Mouse (Mus musculus) neutrophil, adult 5-6 weeks (primary cell): ENCODE measurements around the gene Map3k4. TPM values are rescaled to one million over a fixed set of nuclear protein-coding genes. Genes with fewer than 3 reads are reported as not detected.
A peak's percentile ranks its signal among the peaks of the same experiment; 100 is the strongest.

Experiments
- ATAC-seq: fragments of 151-379, 151-347 bp; 2 replicates; pipeline ENCODE4 v1.8.0; 2017; ENCODE audit warnings: mild to moderate bottlenecking, moderate TSS enrichment; ENCODE audit not compliant: insufficient number of reproducible peaks, poor library complexity, low FRiP score, severe bottlenecking; ENCODE audit errors: extremely low read depth
- total RNA-seq: library from RNA; stranded (forward); fragments of 200-1000 nt; gene quantifications from 2 replicates; pipeline ENCODE4 v1.2.3, GENCODE M21; 2017

The Map3k4 gene
- 38.2 and 38.7 TPM in 2 replicates for total RNA-seq

DNA sequence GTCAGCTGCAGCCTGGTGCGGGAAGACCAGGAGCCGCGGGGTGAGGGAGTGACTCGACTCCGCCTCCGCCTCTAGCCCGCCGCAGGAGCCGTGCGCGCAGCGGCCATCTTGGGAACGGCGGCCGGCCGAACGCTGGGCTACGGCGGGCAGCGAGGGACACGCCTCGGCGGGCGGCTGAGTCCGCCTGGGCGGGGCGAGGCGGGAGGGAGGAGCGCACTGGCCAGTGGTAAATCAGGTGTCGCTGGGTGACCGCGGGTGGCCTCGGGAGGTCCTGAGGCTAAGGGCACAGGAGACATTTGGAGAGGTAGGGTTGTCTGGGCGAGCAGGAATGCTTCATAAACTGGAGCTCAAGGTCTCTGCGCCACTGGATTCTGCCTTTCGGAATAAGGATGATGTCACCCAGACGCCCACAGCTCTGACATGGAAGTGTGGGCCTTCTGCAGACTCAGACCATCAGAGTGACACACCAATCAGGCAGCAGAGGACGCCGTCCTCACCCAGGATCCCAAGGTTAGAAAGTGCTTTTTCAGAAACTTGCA lies at the start of gene Map3k4:
Gene Map3k4, minus strand, starts transcription at position 134 of the 539 bp plus-strand sequence.
- peak; percentile 84 for ATAC-seq

DNA sequence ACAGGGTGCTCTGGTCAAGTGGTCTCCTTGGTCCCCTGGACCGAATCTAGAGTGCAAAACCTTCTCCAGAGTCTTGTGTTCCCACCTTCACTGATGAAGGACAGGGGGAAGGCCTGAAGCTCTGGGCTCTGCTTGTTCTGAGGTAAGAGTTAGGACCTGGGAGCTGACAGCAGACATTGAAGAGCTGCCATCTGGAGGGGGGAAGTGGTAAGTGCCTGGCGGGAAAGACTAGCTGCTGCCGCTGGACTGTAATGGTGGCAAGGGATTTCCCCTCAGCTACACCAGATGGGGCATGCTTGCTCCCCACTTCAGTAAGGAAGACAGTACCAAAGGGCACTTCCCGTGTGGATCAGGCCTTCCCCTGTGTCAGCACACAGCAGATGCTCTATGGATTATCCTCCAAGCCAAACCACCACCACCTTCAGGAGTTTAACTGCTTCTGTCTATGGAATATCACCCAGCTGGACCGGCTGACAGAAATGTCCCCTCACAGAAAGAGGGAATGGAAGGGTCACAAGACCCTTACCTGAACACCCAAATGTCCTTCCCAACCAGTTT lies 48.9 kb upstream of the Map3k4 start:
- peak; percentile 50; the same call in 1 of the 2 replicates for ATAC-seq

DNA sequence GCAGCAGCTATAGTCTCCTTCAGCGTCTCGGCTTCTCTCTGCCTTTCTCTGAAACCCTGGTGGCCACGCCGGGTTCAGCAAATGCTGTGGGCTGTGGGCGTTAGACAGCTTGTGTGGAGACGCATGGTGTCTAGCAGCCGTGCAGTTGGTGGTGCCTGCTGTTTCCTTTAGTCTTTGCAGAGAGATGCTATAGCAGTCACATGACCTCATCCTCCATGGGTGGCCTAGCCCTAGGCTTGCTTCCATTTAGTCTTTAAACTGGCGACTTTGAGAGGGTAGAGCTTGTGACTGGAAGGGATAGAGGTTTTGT lies 45.8 kb upstream of the Map3k4 start:
- ATAC-seq: 0 out of 2 replicates have a peak, but pooled peaks have one; percentile 16

DNA sequence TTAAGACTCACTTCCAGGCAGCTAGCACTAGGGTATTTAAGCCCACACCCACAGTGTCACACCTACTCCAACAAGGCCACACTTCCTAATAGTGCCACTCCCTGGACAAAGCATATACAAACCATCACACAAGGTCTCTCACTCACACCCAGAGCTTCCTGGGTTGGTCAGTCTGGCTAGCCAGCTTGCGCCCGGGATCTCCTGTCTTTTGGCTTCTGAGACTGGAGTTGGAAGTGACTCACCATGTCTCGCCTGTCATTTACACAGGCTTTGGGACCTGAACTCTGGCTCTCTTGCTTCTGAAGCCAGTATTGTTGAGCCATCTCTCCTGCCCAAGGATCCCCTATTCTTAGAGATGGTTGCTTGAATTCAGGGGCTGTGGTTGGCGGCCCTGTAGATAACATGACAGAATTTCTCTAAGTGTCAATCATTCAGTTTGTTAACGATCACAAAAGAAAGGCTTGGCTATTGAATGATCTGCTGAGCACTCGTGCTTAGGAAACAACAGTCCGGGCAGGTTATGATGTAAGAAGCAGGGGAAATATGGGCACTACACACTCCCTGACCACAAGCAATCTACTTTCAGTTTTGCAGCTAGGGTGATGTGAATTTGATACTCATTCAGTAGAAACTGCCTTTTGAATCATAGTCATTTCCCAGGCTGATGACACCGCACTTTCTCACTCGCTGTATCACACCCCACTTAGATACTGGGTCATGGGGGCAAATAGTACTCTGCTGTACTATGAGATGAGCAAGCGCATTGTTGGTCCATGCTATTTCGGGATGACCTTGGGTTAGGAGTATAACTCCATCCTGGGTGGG lies 45.2 kb upstream of the Map3k4 start:
- no peak for ATAC-seq

DNA sequence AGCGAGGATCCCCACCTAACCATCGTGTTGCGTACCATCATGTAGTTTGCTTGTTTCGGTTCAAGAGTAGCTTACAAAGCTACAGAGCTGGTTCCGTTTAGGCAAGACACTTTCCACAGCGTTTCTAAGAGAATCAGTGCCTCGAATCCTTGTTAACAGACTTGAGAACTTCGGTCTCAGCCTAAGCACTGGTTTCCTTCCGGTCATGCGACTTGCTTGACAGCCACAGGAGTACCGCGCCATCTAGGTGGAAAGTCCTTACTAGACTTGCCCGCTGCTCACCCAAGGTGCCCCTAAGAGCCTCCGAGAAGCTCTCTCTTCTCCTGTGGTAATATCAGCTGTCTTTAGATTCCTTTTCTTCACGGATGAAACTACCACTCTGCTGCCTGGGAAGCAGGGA lies 41.3 kb upstream of the Map3k4 start:
- no peak for ATAC-seq

DNA sequence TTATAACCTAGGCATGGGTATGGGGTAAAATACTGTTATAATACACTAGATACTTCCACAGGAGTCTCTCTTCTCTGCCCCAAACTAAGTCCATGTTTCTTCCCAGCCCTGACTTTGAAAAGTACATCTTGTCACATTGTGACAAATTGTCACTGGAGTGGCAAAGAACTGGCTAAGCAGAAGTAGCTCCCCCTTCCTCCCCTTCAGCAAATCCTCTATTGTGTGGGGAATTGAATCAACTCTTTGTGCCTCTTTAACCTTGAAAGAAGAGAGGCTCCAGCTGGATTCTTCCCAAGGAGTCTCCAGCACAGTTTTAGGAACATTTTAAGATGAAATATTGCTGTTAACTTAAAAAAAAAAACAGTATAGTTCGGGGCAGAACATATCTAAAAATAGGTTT lies 34.2 kb upstream of the Map3k4 start:
- no peak for ATAC-seq

DNA sequence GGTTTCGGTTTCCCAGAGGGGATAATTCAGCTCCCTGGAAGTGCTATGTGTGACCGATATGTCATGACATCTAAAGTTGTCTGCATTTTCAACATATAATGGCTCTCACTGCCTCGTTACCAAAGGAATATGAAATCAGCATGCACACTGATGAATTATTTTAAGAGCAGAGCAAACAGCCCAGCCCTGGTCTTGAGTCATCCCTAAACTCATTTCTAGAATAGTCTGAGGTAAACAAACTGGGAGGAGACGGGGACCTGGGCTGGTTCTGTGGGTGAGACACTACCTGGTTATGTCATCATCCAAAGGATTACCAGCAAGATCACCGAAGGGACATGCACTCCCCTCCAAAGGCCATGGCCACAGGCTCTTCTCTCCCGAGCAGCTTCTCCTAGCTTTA lies 33.0 kb upstream of the Map3k4 start:
- no peak for ATAC-seq

DNA sequence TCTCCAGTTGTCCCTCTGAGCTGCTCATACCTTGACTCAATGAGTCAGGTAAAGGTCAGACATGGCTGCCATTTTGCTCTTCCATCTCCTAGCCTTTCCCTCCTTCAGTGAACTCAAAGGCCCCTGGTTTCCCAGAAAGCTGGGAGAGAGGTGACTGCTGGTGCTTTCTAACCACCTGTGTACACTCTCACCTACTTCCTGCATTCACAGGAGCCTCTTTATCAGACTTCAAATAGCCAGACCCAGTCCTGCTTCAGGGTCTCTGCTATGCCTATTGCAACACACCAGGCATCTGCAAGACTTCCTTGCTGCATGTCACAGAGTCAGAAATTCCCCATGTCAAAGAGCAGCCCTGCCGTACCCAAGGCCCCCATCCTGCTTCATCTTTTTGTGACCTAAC lies 28.9 kb upstream of the Map3k4 start:
- ATAC-seq: no peak

DNA sequence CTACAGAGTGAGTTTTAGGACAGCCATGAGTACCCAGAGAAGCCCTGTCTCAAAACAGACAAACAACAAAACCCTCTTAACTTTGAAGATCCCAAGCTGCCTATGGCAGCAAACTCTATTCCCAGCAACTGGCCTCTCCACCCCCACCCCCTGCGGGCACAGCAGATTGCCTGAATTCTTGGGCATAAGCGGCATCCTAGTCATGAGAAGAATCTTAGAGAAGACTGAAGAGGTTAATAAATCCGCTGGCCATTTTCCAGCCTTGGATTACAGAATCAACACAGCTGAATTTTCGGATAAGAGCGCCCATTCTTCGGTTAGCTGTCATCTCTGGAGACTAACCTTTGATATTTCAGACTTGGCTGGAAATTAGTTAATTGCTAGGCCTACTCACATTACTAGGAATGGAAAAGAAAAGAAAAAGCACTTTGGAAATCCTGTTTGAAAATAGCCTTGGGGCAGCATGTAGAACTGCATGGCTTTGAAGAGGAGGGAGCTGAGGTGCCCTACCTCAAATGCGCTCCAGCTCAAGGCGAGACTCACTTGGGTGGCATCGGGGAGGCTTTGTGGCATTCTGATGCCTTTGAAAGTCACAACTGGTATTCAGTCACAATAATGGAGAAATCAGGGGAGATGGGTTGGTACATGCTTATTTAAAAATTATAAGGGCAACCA lies 25.2 kb upstream of the Map3k4 start:
- ATAC-seq: no peak

DNA sequence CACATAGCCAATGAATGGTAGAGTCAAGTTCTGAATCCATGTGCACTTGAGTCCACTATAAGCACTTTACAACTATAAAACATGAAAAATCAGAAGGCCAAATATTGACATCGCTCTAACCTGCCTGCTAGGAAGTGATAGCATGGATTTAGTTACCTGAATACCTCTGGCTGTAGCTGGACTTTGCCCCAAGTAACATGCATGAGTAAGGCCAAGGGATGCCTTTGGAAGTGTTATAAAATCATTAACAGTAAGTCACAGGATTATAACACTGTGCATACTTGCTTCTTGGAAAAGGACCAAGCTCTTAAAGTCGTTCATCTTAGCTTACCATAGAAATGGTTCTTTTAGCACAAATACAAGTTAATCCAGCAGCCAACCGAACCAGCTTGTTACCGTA lies 18.6 kb upstream of the Map3k4 start:
- no peak for ATAC-seq

DNA sequence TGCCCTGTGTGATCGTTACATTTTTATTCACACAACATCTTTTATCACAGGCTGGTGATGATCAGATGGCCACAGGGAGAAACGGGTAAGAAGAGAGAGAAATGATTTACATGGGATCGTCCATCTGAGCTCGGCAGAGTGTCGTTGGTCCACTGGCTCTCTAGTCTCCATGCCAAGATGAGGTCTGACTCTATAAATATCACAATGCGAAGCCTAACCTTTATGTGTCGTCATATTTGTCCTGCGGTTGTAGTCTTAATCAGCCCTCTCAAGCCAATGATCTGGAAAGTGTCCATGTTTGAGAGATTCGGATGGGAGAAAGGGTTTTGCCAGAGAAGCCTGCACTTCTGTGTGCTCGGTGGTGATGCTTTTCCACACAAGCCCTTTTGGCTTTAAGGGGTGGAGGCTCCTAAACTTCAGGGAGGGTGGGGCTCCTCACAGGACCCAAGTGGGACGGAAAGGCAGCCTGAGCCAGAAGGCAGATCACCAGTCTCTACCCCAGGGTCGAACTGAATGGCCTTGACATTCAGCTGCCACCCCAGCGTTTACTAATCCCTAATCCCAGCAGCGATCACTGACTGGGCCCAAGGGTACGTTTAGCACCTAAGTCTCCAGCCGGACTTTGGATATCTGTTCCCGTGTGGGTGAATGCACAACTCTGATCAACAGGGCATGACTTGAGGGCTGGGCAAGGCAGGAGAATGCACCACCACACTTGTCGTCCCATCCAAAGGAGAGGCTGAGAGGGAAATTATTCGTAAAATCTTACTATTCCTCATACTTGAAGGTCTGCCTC lies 17.7 kb upstream of the Map3k4 start:
- no peak for ATAC-seq

DNA sequence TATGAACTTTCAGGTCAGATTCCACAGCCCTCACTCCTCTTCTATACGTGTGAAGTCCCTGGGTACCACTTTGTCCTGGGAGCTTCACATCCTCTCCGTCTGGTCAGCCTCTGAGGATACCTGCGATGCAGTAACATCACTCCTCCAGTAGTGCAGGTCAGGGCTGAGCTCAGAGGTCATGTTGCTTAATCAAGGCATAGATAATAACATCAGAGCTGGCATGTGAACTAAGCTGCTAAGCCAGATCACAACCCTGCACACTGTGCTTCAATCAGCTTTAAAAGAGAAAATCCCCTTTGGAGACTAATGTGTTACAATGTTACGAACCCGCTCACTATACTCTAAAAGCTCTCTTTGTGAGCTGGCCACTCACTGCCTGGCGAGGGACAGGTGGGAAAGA lies 16.5 kb upstream of the Map3k4 start:
- no peak for ATAC-seq

DNA sequence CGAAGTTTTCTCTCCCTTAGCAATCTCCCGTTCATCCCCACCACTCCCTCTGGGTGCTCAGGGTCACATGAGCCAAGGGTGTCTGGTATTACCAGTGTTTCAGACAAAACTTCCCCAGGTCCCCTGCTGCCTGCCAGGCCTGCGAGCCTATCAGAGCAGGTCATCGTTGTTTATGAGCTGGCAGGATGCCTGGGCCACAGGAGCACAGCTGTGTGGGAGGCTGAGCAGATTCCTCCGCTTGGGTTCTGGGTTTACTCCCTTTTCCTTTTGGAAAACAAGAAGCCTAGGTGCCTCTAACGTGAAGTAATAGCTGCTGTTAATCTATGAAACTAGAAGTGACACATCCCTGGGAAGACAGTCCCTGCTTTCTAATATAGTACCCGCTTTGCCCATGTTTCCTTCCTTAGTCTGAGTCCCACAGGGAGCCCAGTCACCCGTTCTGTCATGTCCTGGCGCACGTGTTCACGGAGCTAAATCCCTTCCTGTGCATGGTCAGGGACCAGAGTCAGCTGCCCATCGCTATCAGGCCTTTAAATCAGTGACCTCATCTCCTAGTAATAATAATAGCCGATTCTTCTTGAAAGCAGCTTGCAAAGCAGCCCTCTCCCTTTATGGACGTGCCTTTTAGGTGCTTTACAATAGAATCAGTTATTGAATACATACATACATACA lies 9.4 kb upstream of the Map3k4 start:
- no peak for ATAC-seq

DNA sequence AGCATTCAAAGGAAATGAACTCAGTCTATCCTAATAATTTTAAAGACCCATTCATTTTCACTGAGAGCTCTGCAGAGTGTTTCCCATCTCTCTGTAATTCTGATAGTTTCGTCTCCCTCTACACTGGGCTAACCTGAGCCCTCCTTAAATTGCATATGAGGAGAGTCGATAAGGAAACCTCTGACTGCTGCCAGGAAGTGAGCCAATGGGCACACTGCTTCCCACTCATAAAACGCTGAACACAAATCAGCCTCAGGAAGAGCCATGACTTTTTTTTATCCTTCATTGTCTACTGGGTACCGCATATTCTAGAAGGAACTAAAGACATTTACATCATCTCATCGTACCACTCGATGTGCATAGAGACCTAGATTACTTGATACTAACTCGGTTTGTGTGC lies 1.2 kb upstream of the Map3k4 start:
- ATAC-seq: no peak

DNA sequence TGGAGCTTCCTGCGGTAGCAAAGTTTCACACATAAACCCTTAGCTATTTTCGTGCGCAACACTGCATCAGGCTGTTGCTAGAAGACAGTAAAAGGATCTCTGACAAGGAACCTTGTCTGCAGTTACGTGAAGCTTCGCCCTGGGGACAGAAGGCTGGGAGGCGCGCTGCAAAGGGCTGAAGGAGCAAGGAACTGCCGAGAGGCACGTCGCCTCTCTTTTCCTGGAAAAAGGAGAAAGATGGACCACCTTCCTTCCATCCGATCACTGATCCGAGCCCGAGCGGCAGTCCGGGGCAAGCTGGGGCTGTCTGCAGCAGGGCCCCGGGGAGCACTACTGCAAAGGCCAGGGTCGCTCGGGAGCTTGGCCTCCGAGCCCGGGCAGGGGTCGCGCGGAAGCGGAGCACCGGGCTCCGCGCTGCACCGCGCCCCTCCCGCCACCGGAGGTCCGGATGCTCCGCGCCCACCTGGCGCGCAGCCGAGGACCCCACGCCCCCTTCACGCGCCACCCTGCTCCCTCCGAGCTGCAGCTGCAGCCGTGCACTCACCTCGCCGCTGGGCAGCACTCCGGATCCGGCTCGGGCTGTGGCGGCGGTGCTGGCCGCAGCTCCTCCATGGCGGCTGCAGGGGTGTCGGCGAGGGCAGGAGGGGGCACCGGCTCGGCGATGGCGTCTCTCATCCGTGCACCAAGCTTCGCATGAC lies 493 bp downstream of the Map3k4 start:
- no peak for ATAC-seq

DNA sequence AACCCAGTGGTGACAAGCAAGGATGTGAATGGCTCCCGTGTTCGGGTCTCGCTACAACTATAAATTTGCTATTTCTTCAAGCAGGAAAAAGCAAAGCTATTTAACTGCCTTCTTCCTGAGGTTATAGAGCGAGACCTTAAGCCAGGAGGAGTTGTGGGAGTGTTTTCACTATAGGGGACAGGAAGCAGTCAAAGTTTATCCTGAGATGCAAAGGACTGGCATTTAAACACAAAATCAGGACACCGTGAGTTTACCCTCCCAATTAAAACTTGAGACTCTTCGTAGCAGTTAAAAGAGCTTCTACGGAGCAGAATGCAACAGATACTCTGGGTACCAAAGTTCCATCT lies 1.0 kb downstream of the Map3k4 start:
- ATAC-seq: no peak

DNA sequence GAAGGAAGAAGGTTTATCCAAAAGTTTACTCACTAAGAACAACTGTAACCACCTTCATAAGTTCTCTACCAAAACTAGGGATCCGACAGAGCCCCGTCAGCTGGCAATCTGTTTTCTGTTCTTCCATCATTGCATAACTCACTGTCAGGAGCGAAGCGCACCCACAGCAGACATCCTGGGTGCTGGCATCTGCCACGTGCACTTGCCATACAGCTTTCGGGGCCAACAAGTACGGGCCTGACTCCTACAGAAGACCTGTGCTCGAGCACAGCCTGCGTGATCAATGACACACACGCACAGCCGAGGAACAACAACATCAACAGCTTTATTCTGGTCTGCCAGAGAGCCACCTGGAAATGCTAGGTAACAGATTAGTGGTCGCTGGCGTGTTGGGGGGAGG lies 2.3 kb downstream of the Map3k4 start:
- ATAC-seq: no peak

DNA sequence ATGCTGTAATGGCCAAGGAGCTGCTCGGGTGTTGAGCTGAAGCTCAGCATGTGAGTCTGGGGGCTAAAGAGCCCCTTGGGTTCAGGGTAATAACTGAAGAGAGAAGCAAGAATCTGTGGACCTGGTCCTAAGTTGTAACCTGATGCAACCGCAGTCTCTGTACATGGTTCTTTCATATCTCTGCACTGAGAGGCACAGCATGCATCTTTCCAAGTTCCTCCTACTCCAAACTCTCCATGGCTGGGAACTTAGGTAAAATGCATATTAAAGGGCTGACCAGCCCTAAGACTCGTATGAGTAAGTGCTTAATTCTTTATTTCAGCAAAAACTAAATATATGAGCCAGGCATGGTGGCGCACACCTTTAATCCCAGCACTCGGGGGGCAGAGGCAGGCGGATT lies 6.3 kb downstream of the Map3k4 start:
- no peak for ATAC-seq
